Mouse (Mus musculus) stomach, embryonic 14.5 days (tissue): ENCODE measurements around the gene Pfkp. TPM values are rescaled to one million over a fixed set of nuclear protein-coding genes. Genes with fewer than 3 reads are reported as not detected.

Experiments
- ATAC-seq: fragments of 200-750 bp; cut with Nextera tagmentation; 2 replicates; pipeline ENCODE4 v1.8.0; 2017; ENCODE audit warnings: low read depth, moderate TSS enrichment; ENCODE audit not compliant: insufficient number of reproducible peaks, insufficient read depth, low FRiP score
- H3K27ac ChIP-seq: fragments of 300-500 bp; sonication (generic); 2 replicates; pipeline ENCODE4 v1.5.1; 2014; ENCODE audit warnings: mild to moderate bottlenecking, low read length, moderate library complexity, mixed read lengths
- H3K27me3 ChIP-seq: fragments of 300-500 bp; sonication (generic); 2 replicates; pipeline ENCODE4 v1.6.1; 2014; ENCODE audit warnings: low read length, control low read depth, mixed read lengths; ENCODE audit not compliant: control insufficient read depth, insufficient read depth
- H3K36me3 ChIP-seq: fragments of 300-500 bp; sonication (generic); 2 replicates; pipeline ENCODE4 v1.6.1; 2014; ENCODE audit warnings: mild to moderate bottlenecking, control low read depth, low read length, moderate library complexity, mixed read lengths; ENCODE audit not compliant: control insufficient read depth, insufficient read depth
- H3K4me1 ChIP-seq: fragments of 300-500 bp; sonication (generic); 2 replicates; pipeline ENCODE4 v1.6.1; 2014; ENCODE audit warnings: low read length, control low read depth, mixed read lengths; ENCODE audit not compliant: control insufficient read depth, insufficient read depth
- H3K4me2 ChIP-seq: fragments of 300-500 bp; sonication (generic); replicated peaks from 2 replicates; pipeline ENCODE4 v1.6.1; 2014; ENCODE audit warnings: low read depth, low read length, control low read depth
- H3K4me3 ChIP-seq: fragments of 300-500 bp; sonication (generic); 2 replicates; pipeline ENCODE4 v1.5.1; 2014; ENCODE audit warnings: low read depth, low read length, control low read depth
- H3K9ac ChIP-seq: fragments of 300-500 bp; sonication (generic); replicated peaks from 2 replicates; pipeline ENCODE4 v1.6.1; 2014; ENCODE audit warnings: low read depth, mild to moderate bottlenecking, control low read depth, low read length, moderate library complexity, mixed read lengths
- H3K9me3 ChIP-seq: fragments of 300-500 bp; sonication (generic); 2 replicates; pipeline ENCODE4 v1.6.1; 2016; ENCODE audit warnings: low read depth, low read length, control low read depth; ENCODE audit not compliant: control insufficient read depth
- WGBS: fragments of 180-500 bp; shearing (Covaris S2); extraction: QIAGEN DNeasy Blood & Tissue Kit; methylation state at CpG from one replicate; pipeline ENCODE4 v1.1.7; 2014; 5-methylcytosine and 5-hydroxymethylcytosine counted together
- polyA plus RNA-seq: library from polyadenylated mRNA; unstranded; fragments of >200 nt; fragmentation: Nextera tagmentation; extraction: Ambion mirVana; gene quantifications from 2 replicates; pipeline ENCODE4 v1.2.1, GENCODE M21; 2014

The Pfkp gene
- polyA plus RNA-seq, 1 experiment from 2014 or later = 26.5 TPM

GRCm38 (mm10) chr13:6635138-6636076 lies 13.2 kb downstream of the Pfkp start:
- ATAC-seq = peak; percentile 39; the same call in 1 of the 2 replicates

GRCm38 (mm10) chr13:6634063-6634462 lies 14.5 kb downstream of the Pfkp start:
- no peak for ATAC-seq
- WGBS = 80% methylated on average over 12 of the region's 12 CpGs
- Histone ChIP-seq H3K4me2 (no peak overlapping the region), H3K9me3 (no peaks in the 10 kb centered on the region), H3K36me3 (no peaks in the 10 kb centered on the region), H3K4me3 (no peak overlapping the region), H3K9ac (no peak overlapping the region), H3K4me1 (no peaks in the 10 kb centered on the region), H3K27ac (no peak overlapping the region), H3K27me3 (no peaks in the 10 kb centered on the region)

More at GRCm38 (mm10) chr13:6635138-6636076, 13.2 kb downstream of the Pfkp start:
- Histone ChIP-seq H3K27me3 (no peaks in the 10 kb centered on the region), H3K9ac (no peak overlapping the region), H3K4me1 (no peaks in the 10 kb centered on the region), H3K9me3 (no peaks in the 10 kb centered on the region), H3K27ac (no peak overlapping the region), H3K4me2 (no peak overlapping the region), H3K36me3 (no peaks in the 10 kb centered on the region), H3K4me3 (no peak overlapping the region)
- 51% methylated on average over 11 of the region's 11 CpGs for WGBS

- H3K27ac ChIP-seq = no peak overlapping the region
- no peaks in the 10 kb centered on the region for H3K27me3 ChIP-seq
- H3K4me3 ChIP-seq = no peak overlapping the region
- WGBS = 46% methylated on average over 7 of the region's 7 CpGs
- no peak overlapping the region for H3K4me2 ChIP-seq
- ATAC-seq = no peak
- H3K9me3 ChIP-seq = no peaks in the 10 kb centered on the region
- H3K36me3 ChIP-seq = no peaks in the 10 kb centered on the region
- no peaks in the 10 kb centered on the region for H3K4me1 ChIP-seq
- H3K9ac ChIP-seq = no peak overlapping the region
Observed at GRCm38 (mm10) chr13:6633524-6633923, 15.1 kb downstream of the Pfkp start.

- ATAC-seq = no peak
Observed at GRCm38 (mm10) chr13:6632935-6633334, 15.6 kb downstream of the Pfkp start.

GRCm38 (mm10) chr13:6632513-6632912 lies 16.1 kb downstream of the Pfkp start:
- no peak overlapping the region for H3K27ac ChIP-seq

More at GRCm38 (mm10) chr13:6632935-6633334, 15.6 kb downstream of the Pfkp start:
- Histone ChIP-seq H3K9me3 (no peaks in the 10 kb centered on the region), H3K27ac (no peak overlapping the region), H3K9ac (no peak overlapping the region), H3K36me3 (no peaks in the 10 kb centered on the region), H3K4me1 (no peaks in the 10 kb centered on the region), H3K4me2 (no peak overlapping the region), H3K4me3 (no peak overlapping the region), H3K27me3 (no peaks in the 10 kb centered on the region)
- WGBS = 46% methylated on average over 4 of the region's 4 CpGs

GRCm38 (mm10) chr13:6631772-6632510 lies 16.6 kb downstream of the Pfkp start:
- no peaks in the 10 kb centered on the region for H3K4me1 ChIP-seq
- no peaks in the 10 kb centered on the region for H3K9me3 ChIP-seq
- no peak overlapping the region for H3K4me3 ChIP-seq
- no peak overlapping the region for H3K27ac ChIP-seq
- no peak for ATAC-seq
- H3K27me3 ChIP-seq = no peaks in the 10 kb centered on the region
- no peaks in the 10 kb centered on the region for H3K36me3 ChIP-seq
- WGBS = 79% methylated on average over 12 of the region's 12 CpGs
- H3K4me2 ChIP-seq = no peak overlapping the region
- no peak overlapping the region for H3K9ac ChIP-seq

More at GRCm38 (mm10) chr13:6632513-6632912, 16.1 kb downstream of the Pfkp start:
- Histone ChIP-seq H3K4me1 (no peaks in the 10 kb centered on the region), H3K27me3 (no peaks in the 10 kb centered on the region), H3K9ac (no peak overlapping the region), H3K4me2 (no peak overlapping the region), H3K4me3 (no peak overlapping the region), H3K36me3 (no peaks in the 10 kb centered on the region), H3K9me3 (no peaks in the 10 kb centered on the region)
- no peak for ATAC-seq
- 66% methylated on average over 8 of the region's 8 CpGs for WGBS

- WGBS = 88% methylated on average over 5 of the region's 5 CpGs
- Histone ChIP-seq H3K36me3 (no peaks in the 10 kb centered on the region), H3K9me3 (no peaks in the 10 kb centered on the region), H3K4me3 (no peak overlapping the region), H3K4me1 (no peaks in the 10 kb centered on the region), H3K4me2 (no peak overlapping the region), H3K9ac (no peak overlapping the region), H3K27ac (no peak overlapping the region), H3K27me3 (no peaks in the 10 kb centered on the region)
- ATAC-seq = no peak
Observed at GRCm38 (mm10) chr13:6630660-6631059, 17.9 kb downstream of the Pfkp start.

GRCm38 (mm10) chr13:6629927-6630326 lies 18.6 kb downstream of the Pfkp start:
- Histone ChIP-seq H3K4me3 (no peak overlapping the region), H3K4me1 (no peaks in the 10 kb centered on the region), H3K9ac (no peak overlapping the region), H3K27ac (no peak overlapping the region), H3K27me3 (no peaks in the 10 kb centered on the region), H3K4me2 (no peak overlapping the region), H3K9me3 (no peaks in the 10 kb centered on the region), H3K36me3 (no peaks in the 10 kb centered on the region)
- WGBS = 65% methylated on average over 5 of the region's 5 CpGs
- ATAC-seq = no peak
